Mouse (Mus musculus): ENCODE data around the gene Tlr6. TPM values are rescaled to one million over a fixed set of nuclear protein-coding genes. Genes with fewer than 3 reads are reported as not detected.

Tlr6 gene
- polyA plus RNA-seq (2014; fragmentation: Illumina TruSeq; extraction: RNeasy Lipid Tissue Mini Kit (QIAGEN cat#74804); ENCODE audit: low read depth, low replicate concordance), result 1.8 TPM

GRCm38 (mm10) chr5:64959843-64960230, at the start of gene Tlr6:
Gene Tlr6, minus strand, starts transcription at chr5:64960097.

DNA sequence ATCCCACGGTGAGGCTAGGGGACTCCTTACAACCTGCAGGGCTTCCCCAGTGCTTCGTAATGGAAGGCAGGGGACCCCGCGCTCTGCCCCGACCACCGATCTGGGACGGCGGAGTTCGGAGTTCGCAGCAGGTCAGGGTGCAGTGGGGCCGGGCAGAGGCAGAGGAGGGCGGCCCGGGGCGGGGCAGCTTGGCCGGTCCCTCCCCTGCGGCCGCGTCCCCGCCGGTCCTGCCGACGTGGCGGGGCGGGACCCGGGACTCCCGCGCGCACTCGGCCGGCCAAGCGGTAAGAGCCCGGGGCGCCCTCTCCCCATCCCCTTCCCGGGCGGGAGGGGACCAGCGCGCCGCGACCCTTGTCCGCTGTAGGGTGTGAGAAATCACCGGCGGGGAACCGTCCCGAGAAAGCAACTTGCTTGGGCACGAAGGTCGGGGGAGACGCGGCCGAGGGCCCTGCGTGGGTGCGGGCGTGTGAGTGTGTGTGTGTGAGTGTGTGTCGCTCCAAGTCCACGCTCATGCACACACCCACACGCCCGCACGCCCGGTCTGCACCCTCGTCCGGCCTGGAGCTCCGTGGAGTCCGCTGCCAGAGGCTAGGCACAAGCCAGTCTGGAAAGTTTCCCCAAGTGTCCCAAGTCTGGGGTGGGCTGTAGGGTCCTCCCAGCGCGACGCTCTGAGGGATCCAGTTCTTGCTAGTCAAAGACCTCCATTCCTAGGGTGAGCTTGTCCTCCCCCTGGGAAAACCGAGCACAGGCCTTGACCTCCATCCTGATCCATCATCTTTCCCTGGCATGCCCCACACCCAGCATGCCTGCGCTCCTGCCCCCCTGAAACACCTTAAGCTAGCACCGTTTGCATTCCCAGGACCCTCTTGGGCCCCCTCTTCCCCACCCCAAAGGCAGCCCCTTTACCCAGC, 10.2 kb upstream of the Tlr6 start, which contains the start of gene Fam114a1:
Fam114a1 (plus strand) TSS at position 211 of the 911 bp plus-strand sequence.

Other genes with a start within 250 kb of the Tlr6 start
- 78.3 TPM for gene Klf3, start 156.7 kb downstream of the Tlr6 start, polyA plus RNA-seq (2014; fragmentation: Illumina TruSeq; extraction: RNeasy Lipid Tissue Mini Kit (QIAGEN cat#74804); ENCODE audit: low read depth, low replicate concordance)
- gene Tlr1, start 26.5 kb downstream of the Tlr6 start, polyA plus RNA-seq (2014; fragmentation: Illumina TruSeq; extraction: RNeasy Lipid Tissue Mini Kit (QIAGEN cat#74804); ENCODE audit: low read depth, low replicate concordance), result 2.8 TPM
- gene Fam114a1, start 10.0 kb upstream of the Tlr6 start, polyA plus RNA-seq (2014; fragmentation: Illumina TruSeq; extraction: RNeasy Lipid Tissue Mini Kit (QIAGEN cat#74804); ENCODE audit: low read depth, low replicate concordance), result 29.0 TPM
- gene Tmem156, start 132.0 kb upstream of the Tlr6 start, polyA plus RNA-seq (2014; fragmentation: Illumina TruSeq; extraction: RNeasy Lipid Tissue Mini Kit (QIAGEN cat#74804); ENCODE audit: low read depth, low replicate concordance), result not detected
- 143 TPM for gene Klhl5, start 147.4 kb upstream of the Tlr6 start, polyA plus RNA-seq (2014; fragmentation: Illumina TruSeq; extraction: RNeasy Lipid Tissue Mini Kit (QIAGEN cat#74804); ENCODE audit: low read depth, low replicate concordance)
- 12.6 TPM for gene Wdr19, start 239.6 kb upstream of the Tlr6 start, polyA plus RNA-seq (2014; fragmentation: Illumina TruSeq; extraction: RNeasy Lipid Tissue Mini Kit (QIAGEN cat#74804); ENCODE audit: low read depth, low replicate concordance)